Mouse (Mus musculus) B cell, adult 62 days (primary cell): ENCODE results near the gene Ide. TPM values are rescaled to one million over a fixed set of nuclear protein-coding genes. Genes with fewer than 3 reads are reported as not detected.

ENCODE experiments used
- total RNA-seq: library from RNA; stranded (reverse); gene quantifications from 4 replicates; pipeline ENCODE4 v1.2.4, GENCODE M21; 2023

Ide gene
- 30.5 to 36.2 TPM (median 32.2 TPM) in 4 replicates for total RNA-seq

GRCm38 (mm10) chr19:37337752-37338151 is at the start of gene Ide:
Gene Ide, minus strand, starts transcription at chr19:37337852.

GRCm38 (mm10) chr19:37375755-37376615 is 38.3 kb upstream of the Ide start, which contains the start of gene Kif11:
Gene Kif11, plus strand, starts transcription at chr19:37376403.

Other genes with a start within 250 kb of the Ide start
- 64.9 to 70.8 TPM (median 69.4 TPM) in 4 replicates for gene March5, start 130.3 kb downstream of the Ide start, total RNA-seq
- 0.16 to 1.6 TPM (median 0.52 TPM) in 4 replicates for gene Cpeb3, start 129.3 kb downstream of the Ide start, total RNA-seq
- gene Kif11, start 38.6 kb upstream of the Ide start, total RNA-seq = 1.6 to 2.0 TPM (median 1.8 TPM) in 4 replicates
- 95.9 to 101 TPM (median 100.0 TPM) in 4 replicates for gene Hhex, start 97.0 kb upstream of the Ide start, total RNA-seq
- 44.7 to 49.1 TPM (median 48.0 TPM) in 4 replicates for gene Exoc6, start 212.6 kb upstream of the Ide start, total RNA-seq